Mouse (Mus musculus) stomach, postnatal 0 days (tissue): ENCODE results near the gene Chrm2. TPM values are rescaled to one million over a fixed set of nuclear protein-coding genes. Genes with fewer than 3 reads are reported as not detected.

Experiments
- ATAC-seq: fragments of 200-750 bp; cut with Nextera tagmentation; 2 replicates; pipeline ENCODE4 v1.8.0; 2017; ENCODE audit not compliant: low FRiP score, low TSS enrichment
- DNase-seq: peaks from one replicate; pipeline ENCODE4 v3.0.0-alpha.2; 2016; ENCODE audit warnings: low spot score
- H3K27ac ChIP-seq: fragments of 300-500 bp; sonication (generic); replicated peaks from 2 replicates; pipeline ENCODE4 v1.5.1; 2014; ENCODE audit warnings: mild to moderate bottlenecking, control low read depth
- H3K27me3 ChIP-seq: fragments of 300-500 bp; sonication (generic); 2 replicates; pipeline ENCODE4 v1.6.1; 2014; ENCODE audit warnings: low read length; ENCODE audit not compliant: control insufficient read depth, insufficient read depth
- H3K36me3 ChIP-seq: fragments of 300-500 bp; sonication (generic); 2 replicates; pipeline ENCODE4 v1.6.1; 2014; ENCODE audit warnings: low read length, mixed read lengths; ENCODE audit not compliant: control insufficient read depth, insufficient read depth
- H3K4me1 ChIP-seq: fragments of 300-500 bp; sonication (generic); replicated peaks from 2 replicates; pipeline ENCODE4 v1.6.1; 2014; ENCODE audit warnings: antibody characterized with exemption; ENCODE audit not compliant: control insufficient read depth, insufficient read depth
- H3K4me2 ChIP-seq: fragments of 300-500 bp; sonication (generic); replicated peaks from 2 replicates; pipeline ENCODE4 v1.6.1; 2014; ENCODE audit warnings: low read depth, mild to moderate bottlenecking, control low read depth, moderate library complexity
- H3K4me3 ChIP-seq: fragments of 300-500 bp; sonication (generic); 2 replicates; pipeline ENCODE4 v1.5.1; 2014; ENCODE audit warnings: low read depth, low read length, control low read depth
- H3K9ac ChIP-seq: fragments of 300-500 bp; sonication (generic); 2 replicates; pipeline ENCODE4 v1.6.1; 2014; ENCODE audit warnings: mild to moderate bottlenecking, low read length, control low read depth, mixed read lengths
- H3K9me3 ChIP-seq: fragments of 300-500 bp; sonication (generic); 2 replicates; pipeline ENCODE4 v1.6.1; 2016; ENCODE audit warnings: low read length; ENCODE audit not compliant: control insufficient read depth
- CTCF ChIP-seq: IDR thresholded peaks from 2 replicates; pipeline ENCODE4 v1.5.1; 2016; ENCODE audit warnings: antibody characterized with exemption, low read depth, mild to moderate bottlenecking, moderate library complexity
- EP300 ChIP-seq: optimal IDR thresholded peaks from 2 replicates; pipeline ENCODE3; 2016; ENCODE audit warnings: antibody characterized with exemption
- WGBS: fragments of 180-500 bp; shearing (Covaris S2); extraction: QIAGEN DNeasy Blood & Tissue Kit; methylation state at CpG from one replicate; pipeline ENCODE4 v1.1.7; 2014; 5-methylcytosine and 5-hydroxymethylcytosine counted together
- polyA plus RNA-seq: library from polyadenylated mRNA; unstranded; fragments of >200 nt; fragmentation: Nextera tagmentation; extraction: Ambion mirVana; gene quantifications from 2 replicates; pipeline ENCODE4 v1.2.1, GENCODE M21; 2015

Chrm2 gene
- polyA plus RNA-seq, 1 experiment from 2014 or later = 13.2 TPM

GRCm38 (mm10) chr6:36389260-36389965, 1.5 kb downstream of the Chrm2 start:
- Histone ChIP-seq H3K36me3 (no peaks in the 10 kb centered on the region), H3K27ac (peak overlapping the region; percentile 75), H3K4me1 (no peaks in the 10 kb centered on the region), H3K9ac (peak overlapping the region; percentile 66), H3K9me3 (no peaks in the 10 kb centered on the region), H3K4me3 (peak overlapping the region; percentile 58), H3K27me3 (no peaks in the 10 kb centered on the region; the same call in 1 of the 2 replicates), H3K4me2 (peak overlapping the region; percentile 63)
- WGBS = 23% methylated on average over 20 of the region's 20 CpGs
- ATAC-seq (peak; percentile 45; the same call in 1 of the 2 replicates), DNase-seq (peak; percentile 15)
- no peak for TF ChIP-seq CTCF
- TF ChIP-seq EP300 = no peak

- Histone ChIP-seq H3K36me3 (no peaks in the 10 kb centered on the region), H3K4me2 (no peak overlapping the region), H3K4me1 (no peaks in the 10 kb centered on the region), H3K9ac (no peak overlapping the region), H3K27me3 (no peaks in the 10 kb centered on the region; the same call in 1 of the 2 replicates), H3K27ac (no peak overlapping the region), H3K9me3 (no peaks in the 10 kb centered on the region), H3K4me3 (no peak overlapping the region)
- 61% methylated on average over 4 of the region's 4 CpGs for WGBS
- DNase-seq (no peak), ATAC-seq (no peak)
- no peak for TF ChIP-seq EP300
- peak; percentile 72 for TF ChIP-seq CTCF
Measured at GRCm38 (mm10) chr6:36393705-36394104, 5.8 kb downstream of the Chrm2 start.

GRCm38 (mm10) chr6:36405139-36405538, 17.3 kb downstream of the Chrm2 start:
- DNase-seq (no peak), ATAC-seq (no peak)
- Histone ChIP-seq H3K27me3 (no peaks in the 10 kb centered on the region), H3K4me1 (no peaks in the 10 kb centered on the region), H3K27ac (no peak overlapping the region), H3K9ac (no peak overlapping the region), H3K9me3 (no peaks in the 10 kb centered on the region), H3K36me3 (no peaks in the 10 kb centered on the region), H3K4me3 (no peak overlapping the region), H3K4me2 (no peak overlapping the region)
- no peak for TF ChIP-seq CTCF
- TF ChIP-seq EP300 = no peak
- 47% methylated on average over 5 of the region's 5 CpGs for WGBS

GRCm38 (mm10) chr6:36409016-36409415, 21.1 kb downstream of the Chrm2 start:
- ATAC-seq (no peak), DNase-seq (no peak)
- Histone ChIP-seq H3K36me3 (no peaks in the 10 kb centered on the region), H3K9me3 (no peaks in the 10 kb centered on the region), H3K27ac (no peak overlapping the region), H3K4me3 (no peak overlapping the region), H3K27me3 (no peaks in the 10 kb centered on the region), H3K4me1 (no peaks in the 10 kb centered on the region), H3K4me2 (no peak overlapping the region), H3K9ac (no peak overlapping the region)
- TF ChIP-seq EP300 (no peak), CTCF (no peak)

DNA sequence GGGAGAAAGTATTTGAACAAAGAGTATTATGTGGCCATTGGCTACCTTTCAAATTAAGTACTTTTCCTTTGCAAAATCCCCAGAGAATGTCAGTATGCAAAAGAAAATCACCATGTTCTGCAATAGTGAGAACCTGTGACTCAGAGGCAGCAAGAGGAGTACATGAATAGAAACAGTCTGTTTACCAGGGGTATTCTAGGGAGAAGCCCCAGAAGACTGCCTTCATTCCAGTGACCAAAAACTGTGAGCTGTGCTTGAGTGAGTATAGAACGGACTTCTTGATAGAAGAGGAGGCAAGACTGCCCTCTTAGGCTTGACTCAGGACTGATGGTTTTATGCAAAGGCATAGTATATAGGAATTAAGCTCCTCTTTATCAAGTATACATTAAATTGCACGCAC, 22.2 kb downstream of the Chrm2 start:
- Histone ChIP-seq H3K36me3 (no peaks in the 10 kb centered on the region), H3K4me1 (no peaks in the 10 kb centered on the region), H3K4me3 (no peak overlapping the region), H3K9ac (no peak overlapping the region), H3K4me2 (no peak overlapping the region), H3K27me3 (no peaks in the 10 kb centered on the region), H3K27ac (no peak overlapping the region), H3K9me3 (no peaks in the 10 kb centered on the region)
- ATAC-seq = no peak
- TF ChIP-seq EP300 = no peak
- no peak for TF ChIP-seq CTCF
- whole genome bisulfite sequencing = 84% methylated on average over 2 of the region's 2 CpGs
- DNase-seq = no peak

GRCm38 (mm10) chr6:36419716-36420115, 31.8 kb downstream of the Chrm2 start:
- Histone ChIP-seq H3K9ac (no peak overlapping the region), H3K4me1 (no peaks in the 10 kb centered on the region), H3K4me3 (no peak overlapping the region), H3K36me3 (no peaks in the 10 kb centered on the region), H3K27me3 (no peaks in the 10 kb centered on the region), H3K9me3 (no peaks in the 10 kb centered on the region), H3K27ac (no peak overlapping the region), H3K4me2 (no peak overlapping the region)
- TF ChIP-seq CTCF (no peak), EP300 (no peak)
- ATAC-seq (no peak), DNase-seq (no peak)
- 43% methylated on average over 2 of the region's 2 CpGs for WGBS
